Mouse (Mus musculus) bone marrow, adult 2 months (tissue): ENCODE results near the gene Lpar1.

Source experiments
- CTCF ChIP-seq: fragments of 200-500 bp; IDR thresholded peaks from 2 replicates; pipeline ENCODE4 v1.5.1; 2011; ENCODE audit warnings: low read length, control low read depth; ENCODE audit not compliant: control insufficient read depth, insufficient read depth
- POLR2A ChIP-seq: fragments of 200-500 bp; IDR thresholded peaks from 2 replicates; pipeline ENCODE4 v1.6.1; 2011; ENCODE audit warnings: low read depth, mild to moderate bottlenecking, control low read depth, low read length, borderline replicate concordance; ENCODE audit not compliant: control insufficient read depth

DNA sequence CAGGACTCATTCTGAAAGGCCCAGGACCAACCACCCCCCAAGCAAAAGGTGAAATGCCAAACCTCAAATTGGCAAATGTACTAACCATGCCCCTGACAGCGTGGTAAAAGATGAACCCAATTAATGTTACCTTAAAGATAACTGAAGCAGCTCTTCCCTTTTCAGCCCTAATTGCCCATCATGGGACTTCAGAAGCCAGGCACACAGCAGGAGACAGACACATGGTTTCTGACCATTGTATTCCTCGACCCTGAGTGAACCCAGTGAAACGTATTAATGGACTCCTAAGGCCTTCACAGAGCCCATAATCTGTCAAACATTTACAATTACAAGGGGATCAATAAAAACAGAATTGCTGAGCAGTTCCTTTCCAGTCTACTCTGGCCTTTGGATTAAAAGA, 20.2 kb downstream of the Lpar1 start:
- TF ChIP-seq CTCF (no peak), POLR2A (no peak)
